Mouse (Mus musculus) megakaryocyte-erythroid progenitor cell, adult 5 weeks (primary cell): ENCODE measurements around the gene Col12a1. TPM values are rescaled to one million over a fixed set of nuclear protein-coding genes. Genes with fewer than 3 reads are reported as not detected.

Experiments
- polyA plus RNA-seq: library from polyadenylated mRNA; stranded (reverse); fragments of >175 nt; gene quantifications from 2 replicates; pipeline ENCODE4 v1.2.3, GENCODE M21; 2012

Col12a1 gene
- not detected in 2 replicates for polyA plus RNA-seq

DNA sequence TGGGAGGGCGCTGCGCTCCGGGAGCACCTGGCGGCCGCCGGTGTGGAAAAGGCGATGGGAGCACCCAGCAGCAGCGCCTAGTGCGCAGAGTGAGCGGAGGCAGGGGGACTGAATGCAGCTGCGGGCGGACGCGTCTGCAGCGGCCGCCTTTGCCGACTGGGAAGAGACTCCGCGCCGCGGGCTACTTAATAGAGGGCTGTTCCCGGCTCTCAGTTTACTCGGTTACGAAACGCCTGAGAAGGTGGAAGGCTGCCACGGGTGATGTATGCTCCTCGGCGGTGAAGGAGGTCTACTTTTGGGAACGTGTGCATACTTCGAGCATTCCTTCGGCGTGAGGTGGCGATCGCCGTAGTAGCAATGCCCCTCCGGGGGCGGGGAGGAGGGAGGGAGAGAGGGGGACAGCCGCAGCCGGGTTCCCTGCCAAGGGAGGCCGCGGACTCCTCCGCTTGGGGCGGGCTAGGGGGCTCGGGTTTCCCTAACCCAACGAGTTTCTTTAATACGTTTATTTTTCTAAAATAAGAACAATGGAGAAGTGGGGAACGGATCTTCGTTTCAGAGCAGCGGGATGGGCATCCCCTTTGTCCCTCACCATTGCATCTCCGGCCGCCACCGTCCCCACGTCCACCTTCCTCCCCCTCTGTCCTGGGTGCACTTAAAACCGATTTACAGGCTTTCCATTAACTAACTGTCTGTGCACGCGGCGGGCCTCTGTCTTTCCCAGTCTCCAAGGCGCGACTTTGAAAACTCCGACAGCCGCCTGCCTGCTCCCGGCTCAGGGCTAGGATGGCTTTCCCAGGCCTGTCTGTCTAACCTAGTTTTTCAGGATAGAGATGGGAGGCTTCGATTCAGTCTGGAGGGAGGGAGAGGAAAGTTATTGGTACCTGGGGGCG is at the start of gene Col12a1:
Gene Col12a1 (minus strand): TSS at position 351 of the 890 bp plus-strand sequence.

DNA sequence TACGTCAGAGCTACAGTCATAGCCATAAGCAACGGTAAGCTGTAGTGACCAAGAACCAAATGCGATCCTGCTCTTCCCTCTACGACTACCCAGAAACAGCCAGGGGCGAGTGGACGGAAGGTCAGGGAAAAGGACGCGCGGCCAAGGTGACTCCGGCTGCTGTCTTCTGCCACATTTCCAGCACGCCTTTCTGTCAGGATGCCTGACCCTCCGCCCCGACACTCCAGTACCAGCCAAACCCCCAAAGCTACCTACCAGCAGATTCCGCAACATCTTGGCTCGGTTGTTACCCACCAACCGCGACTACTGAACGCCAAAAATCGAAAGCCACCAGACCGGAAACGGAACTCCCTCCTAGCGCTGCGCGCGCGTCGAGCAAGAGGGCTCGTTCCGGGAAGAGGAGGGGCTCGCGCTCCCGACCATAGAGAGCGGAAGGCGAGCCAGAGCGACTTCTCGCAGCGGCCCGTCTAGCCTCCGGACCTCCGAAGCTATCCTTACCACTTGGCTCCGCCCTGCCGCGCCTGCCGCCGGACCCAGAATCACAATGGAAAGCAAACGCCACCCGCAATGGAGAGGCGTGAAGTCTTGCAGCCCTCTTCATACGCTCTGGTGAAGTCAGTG is 40.9 kb upstream of the Col12a1 start, which contains the start of gene Cox7a2:
Gene Cox7a2 (minus strand): TSS at position 494 of the 621 bp plus-strand sequence.

Other genes with a start within 250 kb of the Col12a1 start
- gene Cox7a2, start 41.0 kb upstream of the Col12a1 start, polyA plus RNA-seq, result 16.2 and 16.7 TPM in 2 replicates
- 99.5 and 125 TPM in 2 replicates for gene Tmem30a, start 74.7 kb upstream of the Col12a1 start, polyA plus RNA-seq